In genomic region chr11:21141755-21142154, GRCm38 (mm10) we compare ENCODE assay signal across 22 mouse cellular contexts. TPM values are rescaled to one million over a fixed set of nuclear protein-coding genes. Genes with fewer than 3 reads are reported as not detected.
DNase-seq lines count a peak whose midpoint lies in the region; TF ChIP-seq lines count a peak whose summit lies in the region.
"Had no signal": no experiment of that assay in that cellular context is flagged by ENCODE, and none has a peak within 500 bp of the region (broad histone marks: within the 10 kb centered on the region; RNA-seq: fewer than 3 reads in every experiment).

No protein-coding gene starts in this region.

- H3K79me2 ChIP-seq in MEL (ENCODE audit: control insufficient read depth, insufficient read depth, low read length, poor library complexity), result no peaks in the 10 kb centered on the region

- peak; percentile 40 for DNase-seq in CD4-positive, CD25-positive, alpha-beta regulatory T cell, adult 2 months (ENCODE audit: low read depth, low spot score)
- no peak for DNase-seq in MEL (ENCODE audit: low read depth, low spot score)
- peak; percentile 53 for DNase-seq in induced T-regulatory cell, adult 2 months (ENCODE audit: low read depth)
- DNase-seq in heart, postnatal 10 days, result no peak
- no peak for DNase-seq in embryonic facial prominence, embryonic 10.5 days (ENCODE audit: low spot score)
- no peak for DNase-seq in spleen, postnatal 36 days (ENCODE audit: low spot score in 2 of 2)
- DNase-seq: adrenal gland, adult 8-10 months; adrenal gland, postnatal 14 days; adrenal gland, postnatal 36 days; B cell, adult 2 months; cerebellum, adult 11-12 months; cerebellum, adult 2 months; cerebellum, adult 9-10 months; cerebellum, postnatal 10 days; cerebellum, postnatal 25 days had no signal

- TF ChIP-seq RAD21 in MEL (IDR thresholded peaks at IDR 0.05; ENCODE audit: low read depth, low read length), result no peak

- no peaks in the 10 kb centered on the region; a peak in 1 of 4 replicates for H3K4me1 ChIP-seq in MEL (ENCODE audit: control insufficient read depth in 1 of 2, insufficient read depth in 2 of 2, low read length in 2 of 2)
- no peaks in the 10 kb centered on the region for H3K4me1 ChIP-seq in embryonic facial prominence, embryonic 10.5 days
- H3K4me1 ChIP-seq: embryonic facial prominence, embryonic 13.5 days; embryonic facial prominence, embryonic 15.5 days; forebrain, embryonic 10.5 days; forebrain, embryonic 12.5 days had no signal

- intact Hi-C loops in heart, postnatal 10 days (cut with DNase I), result no loop called here

- no peaks in the 10 kb centered on the region for H3K27me3 ChIP-seq in MEL (ENCODE audit: control insufficient read depth in 1 of 2, insufficient read depth in 2 of 2, low read length in 2 of 2)
- H3K27me3 ChIP-seq in embryonic facial prominence, embryonic 10.5 days (replicated peaks; ENCODE audit: low read depth, poor library complexity, severe bottlenecking), result no peaks in the 10 kb centered on the region
- H3K27me3 ChIP-seq: CH12.LX; embryonic facial prominence, embryonic 13.5 days; embryonic facial prominence, embryonic 15.5 days; forebrain, embryonic 12.5 days had no signal

- no peak for TF ChIP-seq CTCF in MEL (IDR thresholded peaks at IDR 0.05 in 2 of 3, conservative IDR thresholded peaks at IDR 0.05 in 1 of 3; ENCODE audit: control insufficient read depth in 1 of 3, insufficient read depth in 1 of 3, low read depth in 2 of 3, low read length in 3 of 3, poor library complexity in 1 of 3, severe bottlenecking in 1 of 3)

- H3K36me3 ChIP-seq in MEL (ENCODE audit: control insufficient read depth in 1 of 2, insufficient read depth in 2 of 2, low read length in 2 of 2), result peaks cover 4 to 13% of the 10 kb centered on the region in 2 experiments; a peak in 3 of 4 replicates
- H3K36me3 ChIP-seq in embryonic facial prominence, embryonic 10.5 days (replicated peaks), result peaks cover 86% of the 10 kb centered on the region

- no peak overlapping the region for H3K9ac ChIP-seq in MEL (ENCODE audit: control insufficient read depth, low read depth, low read length, poor library complexity, severe bottlenecking)
- H3K9ac ChIP-seq: embryonic facial prominence, embryonic 13.5 days; embryonic facial prominence, embryonic 15.5 days; forebrain, embryonic 12.5 days had no signal

- H3K4me3 ChIP-seq in MEL (ENCODE audit: control insufficient read depth in 1 of 2, insufficient read depth in 1 of 2, low read depth in 2 of 2, low read length in 2 of 2), result no peak overlapping the region
- no peak overlapping the region for H3K4me3 ChIP-seq in embryonic facial prominence, embryonic 10.5 days
- H3K4me3 ChIP-seq: embryonic facial prominence, embryonic 13.5 days; embryonic facial prominence, embryonic 15.5 days; erythroblast, embryonic 14.5 days; forebrain, embryonic 10.5 days; forebrain, embryonic 12.5 days had no signal

- no peaks in the 10 kb centered on the region for H3K9me3 ChIP-seq in MEL (replicated peaks; ENCODE audit: insufficient read depth, low read length)
- H3K9me3 ChIP-seq in embryonic facial prominence, embryonic 10.5 days, result no peaks in the 10 kb centered on the region
- H3K9me3 ChIP-seq: embryonic facial prominence, embryonic 13.5 days; embryonic facial prominence, embryonic 15.5 days; forebrain, embryonic 10.5 days; forebrain, embryonic 12.5 days; G1E had no signal

- WGBS in embryonic facial prominence, embryonic 10.5 days, result 94% methylated on average over 4 of the region's 4 CpGs

- no peak for TF ChIP-seq EP300 in MEL (IDR thresholded peaks at IDR 0.05; ENCODE audit: low read depth in 1 of 2, low read length in 2 of 2)

- TF ChIP-seq POLR2A in MEL (IDR thresholded peaks at IDR 0.05; ENCODE audit: control insufficient read depth in 1 of 2, insufficient read depth in 1 of 2, low read depth in 1 of 2, low read length in 2 of 2, poor library complexity in 1 of 2), result no peak

- H3K27ac ChIP-seq in MEL (ENCODE audit: control insufficient read depth, low read depth, low read length), result no peak overlapping the region
- H3K27ac ChIP-seq in embryonic facial prominence, embryonic 10.5 days (replicated peaks), result no peak overlapping the region
- H3K27ac ChIP-seq: embryonic facial prominence, embryonic 13.5 days; embryonic facial prominence, embryonic 15.5 days; forebrain, embryonic 10.5 days; forebrain, embryonic 12.5 days had no signal

TF ChIP-seq in MEL, 35 proteins besides CTCF, POLR2A, EP300 and RAD21:
- TF ChIP-seq GATA1 (IDR thresholded peaks at IDR 0.05; ENCODE audit: low read depth, low read length) (peak; percentile 8; the same call in 1 of the 2 replicates), POLR2AphosphoS2 (IDR thresholded peaks at IDR 0.05; ENCODE audit: low read length) (no peak)

RNA-seq across cellular contexts. Expression of gene Peli1, which starts 50.7 kb away (rescaled TPM):
- total RNA-seq in MEL (2012; rRNA removed), result 7.5 and 7.9 TPM in 2 replicates
- 10 to 100 TPM in 1 of 2 experiments, not detected in 1; 11.6 TPM for polyA plus RNA-seq in MEL (2012; ENCODE audit: insufficient read depth in 1 of 2, insufficient read length in 2 of 2, low read depth in 1 of 2, low replicate concordance in 2 of 2, missing spikeins in 1 of 2)
- 10 to 100 TPM; 21.0 to 23.3 TPM for total RNA-seq in heart, postnatal 10 days (2021)
- polyA plus RNA-seq in embryonic facial prominence, embryonic 10.5 days (2016; fragmentation: Nextera tagmentation; extraction: Ambion mirVana), result 63.9 and 68.7 TPM in 2 replicates

Comparison
In these comparisons a context has a peak if more than half of its experiments do, and no peak if none do; other contexts are left out.
1. DNase-seq: peak in CD4-positive, CD25-positive, alpha-beta regulatory T cell, adult 2 months (single experiment) and induced T-regulatory cell, adult 2 months (single experiment); none in MEL (single experiment), heart, postnatal 10 days (0 of 2), embryonic facial prominence, embryonic 10.5 days (single experiment) and spleen, postnatal 36 days (0 of 2).